Mouse (Mus musculus) heart, adult 2 months (tissue): Measurements from ENCODE around the gene Msi2. TPM values are rescaled to one million over a fixed set of nuclear protein-coding genes. Genes with fewer than 3 reads are reported as not detected.
A peak's percentile ranks its signal among the peaks of the same experiment; 100 is the strongest.

Source experiments
- DNase-seq, 2 experiments: peaks; one replicate each; pipeline ENCODE4 v3.0.0; 2021
- H3K27ac ChIP-seq: fragments of 200-600 bp; 2 replicates; pipeline ENCODE4 v1.8.1; 2022
- H3K27me3 ChIP-seq: fragments of 200-500 bp; 2 replicates; pipeline ENCODE4 v1.6.1; 2012; ENCODE audit warnings: mild to moderate bottlenecking, low read length, inconsistent platforms, mixed read lengths; ENCODE audit not compliant: control insufficient read depth, insufficient read depth
- H3K36me3 ChIP-seq: fragments of 200-500 bp; 2 replicates; pipeline ENCODE4 v1.6.1; 2012; ENCODE audit warnings: low read length, inconsistent platforms; ENCODE audit not compliant: control insufficient read depth, insufficient read depth
- H3K4me1 ChIP-seq: fragments of 200-500 bp; 2 replicates; pipeline ENCODE4 v1.6.1; 2011; ENCODE audit warnings: low read length; ENCODE audit not compliant: control insufficient read depth, insufficient read depth
- H3K4me3 ChIP-seq: fragments of 200-600 bp; 2 replicates; pipeline ENCODE4 v1.8.1; 2022
- H3K79me2 ChIP-seq: fragments of 200-500 bp; replicated peaks from 2 replicates; pipeline ENCODE4 v1.6.1; 2012; ENCODE audit warnings: mild to moderate bottlenecking, inconsistent platforms, low read length, moderate library complexity, mixed read lengths; ENCODE audit not compliant: control insufficient read depth, insufficient read depth
- H3K9ac ChIP-seq: fragments of 200-500 bp; 2 replicates; pipeline ENCODE4 v1.6.1; 2012; ENCODE audit warnings: low read depth, mild to moderate bottlenecking, control low read depth, inconsistent platforms, low read length, mixed read lengths
- CTCF ChIP-seq: fragments of 200-600 bp; IDR thresholded peaks from 2 replicates; pipeline ENCODE4 v1.8.1; 2022; ENCODE audit warnings: antibody characterized with exemption, mild to moderate bottlenecking, moderate library complexity
- EP300 ChIP-seq: fragments of 200-500 bp; IDR thresholded peaks from 2 replicates; pipeline ENCODE4 v1.6.1; 2011; ENCODE audit warnings: low read depth, low read length, control low read depth; ENCODE audit not compliant: insufficient read depth
- POLR2A ChIP-seq: fragments of 200-500 bp; IDR thresholded peaks from 2 replicates; pipeline ENCODE4 v1.6.1; 2011; ENCODE audit warnings: mild to moderate bottlenecking, low read depth, low read length, control low read depth; ENCODE audit not compliant: insufficient read depth
- WGBS: fragments of 180-500 bp; shearing (Covaris S2); methylation state at CpG from one replicate; pipeline ENCODE4 v1.1.7; 2018; 5-methylcytosine and 5-hydroxymethylcytosine counted together
- intact Hi-C: fragments of 180-260 bp; cut with DNase I; formaldehyde crosslinking; loops from one replicate; pipeline ENCODE4 v1.15.1; 2025
- polyA plus RNA-seq: library from polyadenylated mRNA; depleted of rRNA; stranded (reverse); fragments of >200 nt; gene quantifications from 2 replicates; pipeline ENCODE4 v1.2.3, GENCODE M21; 2012
- total RNA-seq, 2 experiments: library from RNA; stranded (reverse); gene quantifications; 2 replicates each; pipeline ENCODE4 v1.2.3; 2021

Msi2 gene
- total and polyA plus RNA-seq, 3 experiments: 42.5 to 208 (median 176) TPM

- no peak overlapping the region for H3K27ac ChIP-seq
- H3K9ac ChIP-seq: no peak overlapping the region
- intact Hi-C loops: no loop called here
- H3K4me1 ChIP-seq: peaks cover 3% of the 10 kb centered on the region; the same call in 1 of the 2 replicates
- no peak for DNase-seq
- WGBS: 76% methylated on average over 5 of the region's 5 CpGs
- H3K36me3 ChIP-seq: no peaks in the 10 kb centered on the region
- TF ChIP-seq POLR2A (no peak), CTCF (no peak), EP300 (no peak)
- peaks cover under 1% of the 10 kb centered on the region; the same call in 1 of the 2 replicates for H3K79me2 ChIP-seq
- no peaks in the 10 kb centered on the region for H3K27me3 ChIP-seq
- H3K4me3 ChIP-seq: no peak overlapping the region
Observed at GRCm38 (mm10) chr11:88506544-88507419, 211.5 kb downstream of the Msi2 start.

DNA sequence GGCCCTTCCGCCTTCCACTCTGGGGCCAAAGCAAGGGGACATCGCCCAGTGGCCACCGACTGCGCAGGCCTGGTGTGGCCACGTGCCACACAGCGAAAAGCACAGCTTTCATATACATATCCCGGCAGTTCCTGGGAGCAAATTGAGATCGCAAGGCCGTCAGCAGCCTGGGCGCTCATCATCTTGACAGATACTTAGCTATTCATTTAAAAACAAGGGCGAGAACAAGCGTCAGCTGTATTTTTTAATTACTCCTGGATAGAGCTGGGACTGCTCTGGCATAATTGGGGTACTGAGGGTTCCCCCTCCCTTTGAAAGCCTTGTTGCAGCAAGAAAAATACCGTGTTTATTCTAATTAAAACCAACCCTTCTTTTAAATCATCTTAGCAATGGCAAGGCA, 212.2 kb downstream of the Msi2 start:
- intact Hi-C loops: no loop called here
- TF ChIP-seq POLR2A: no peak
- TF ChIP-seq CTCF: no peak
- Histone ChIP-seq H3K79me2 (peaks cover 2% of the 10 kb centered on the region; the same call in 1 of the 2 replicates), H3K27ac (no peak overlapping the region), H3K9ac (no peak overlapping the region), H3K36me3 (no peaks in the 10 kb centered on the region), H3K27me3 (no peaks in the 10 kb centered on the region), H3K4me1 (peaks cover 3% of the 10 kb centered on the region; the same call in 1 of the 2 replicates), H3K4me3 (no peak overlapping the region)
- DNase-seq: no peak
- WGBS: 98% methylated on average over 13 of the region's 13 CpGs

DNA sequence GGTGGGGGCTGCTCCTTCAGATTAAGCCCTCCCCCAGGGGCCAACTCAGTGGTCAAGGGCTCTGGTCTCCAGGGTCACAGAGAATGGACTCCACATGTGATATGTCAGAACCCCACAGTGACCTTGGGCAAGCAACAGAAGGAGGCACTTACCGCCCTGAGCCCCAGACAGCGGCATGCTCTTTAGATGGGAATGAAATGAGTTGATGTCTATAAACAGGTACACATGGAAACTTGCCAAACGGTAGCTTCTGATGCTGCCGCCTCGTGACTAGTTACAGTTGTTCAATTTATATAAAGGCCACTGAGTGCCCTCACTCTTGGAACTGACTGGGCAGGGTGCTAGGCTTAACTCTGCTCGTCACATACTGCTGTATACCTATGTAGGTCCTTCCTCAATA, 215.7 kb downstream of the Msi2 start:
- TF ChIP-seq POLR2A (no peak), EP300 (no peak), CTCF (no peak)
- Histone ChIP-seq H3K36me3 (no peaks in the 10 kb centered on the region), H3K79me2 (0 out of 2 replicates have a peak, but pooled peaks cover 2% of the 10 kb centered on the region), H3K27ac (0 out of 2 replicates have a peak overlapping the region, but pooled peaks have one; percentile 1), H3K4me1 (peaks cover 6% of the 10 kb centered on the region; the same call in 1 of the 2 replicates), H3K27me3 (no peaks in the 10 kb centered on the region), H3K9ac (no peak overlapping the region), H3K4me3 (no peak overlapping the region)
- peak in 1 of 2 experiments; percentile 51 for DNase-seq
- 70% methylated on average over 6 of the region's 6 CpGs for WGBS
- intact Hi-C loops: no loop called here

- Histone ChIP-seq H3K4me1 (peaks cover 8% of the 10 kb centered on the region), H3K79me2 (0 out of 2 replicates have a peak, but pooled peaks cover 2% of the 10 kb centered on the region), H3K36me3 (no peaks in the 10 kb centered on the region), H3K27me3 (no peaks in the 10 kb centered on the region), H3K4me3 (no peak overlapping the region), H3K9ac (no peak overlapping the region), H3K27ac (no peak overlapping the region)
- no peak for DNase-seq
- 56% methylated on average over 7 of the region's 7 CpGs for WGBS
- TF ChIP-seq CTCF (no peak), EP300 (no peak), POLR2A (no peak)
- intact Hi-C loops: no loop called here
Observed at GRCm38 (mm10) chr11:88498491-88498890, 219.8 kb downstream of the Msi2 start.

DNA sequence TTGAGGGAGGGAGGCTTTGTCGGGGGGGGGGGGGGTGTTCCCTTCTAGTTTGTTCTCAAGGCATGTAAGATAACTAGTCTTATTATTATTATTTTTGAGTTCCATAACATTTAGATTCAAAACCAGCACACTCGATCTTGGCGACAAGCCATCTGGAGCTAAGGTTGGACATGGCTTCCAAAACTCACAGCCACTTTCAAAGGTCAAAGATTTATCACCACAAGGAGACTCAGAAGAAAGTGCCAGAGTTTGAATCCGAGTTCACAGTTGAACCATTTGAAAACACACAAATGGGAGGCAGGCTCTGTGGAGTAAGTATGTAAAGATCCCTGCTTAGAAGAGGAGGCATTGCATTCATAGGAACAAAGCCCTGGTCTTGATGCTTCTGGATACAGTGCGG, 221.9 kb downstream of the Msi2 start:
- 62% methylated on average over 5 of the region's 5 CpGs for WGBS
- Histone ChIP-seq H3K9ac (no peak overlapping the region), H3K27ac (no peak overlapping the region; the same call in 1 of the 2 replicates), H3K4me1 (peaks cover 6% of the 10 kb centered on the region), H3K36me3 (no peaks in the 10 kb centered on the region), H3K4me3 (no peak overlapping the region), H3K79me2 (no peaks in the 10 kb centered on the region), H3K27me3 (no peaks in the 10 kb centered on the region)
- no peak for DNase-seq
- TF ChIP-seq CTCF (no peak), POLR2A (no peak), EP300 (no peak)
- intact Hi-C loops: no loop called here

- intact Hi-C loops: no loop called here
- no peak overlapping the region for H3K27ac ChIP-seq
- TF ChIP-seq CTCF (no peak), POLR2A (no peak), EP300 (no peak)
- WGBS: 68% methylated on average over 5 of the region's 5 CpGs
- no peak overlapping the region for H3K9ac ChIP-seq
- no peaks in the 10 kb centered on the region for H3K79me2 ChIP-seq
- no peak overlapping the region for H3K4me3 ChIP-seq
- H3K4me1 ChIP-seq: peaks cover 6% of the 10 kb centered on the region
- H3K27me3 ChIP-seq: no peaks in the 10 kb centered on the region
- DNase-seq: no peak
- no peaks in the 10 kb centered on the region for H3K36me3 ChIP-seq
Observed at GRCm38 (mm10) chr11:88495759-88496158, 222.6 kb downstream of the Msi2 start.
